Mouse (Mus musculus) ES-Bruce4 (cell line): ENCODE measurements around the gene Dr1.

ENCODE experiments used
- CTCF ChIP-seq: IDR thresholded peaks from one replicate; pipeline ENCODE4 v1.8.1; 2011; ENCODE audit warnings: low read depth, low read length
- POLR2A ChIP-seq: IDR thresholded peaks from one replicate; pipeline ENCODE4 v1.8.1; 2011; ENCODE audit warnings: low read length; ENCODE audit not compliant: insufficient read depth

DNA sequence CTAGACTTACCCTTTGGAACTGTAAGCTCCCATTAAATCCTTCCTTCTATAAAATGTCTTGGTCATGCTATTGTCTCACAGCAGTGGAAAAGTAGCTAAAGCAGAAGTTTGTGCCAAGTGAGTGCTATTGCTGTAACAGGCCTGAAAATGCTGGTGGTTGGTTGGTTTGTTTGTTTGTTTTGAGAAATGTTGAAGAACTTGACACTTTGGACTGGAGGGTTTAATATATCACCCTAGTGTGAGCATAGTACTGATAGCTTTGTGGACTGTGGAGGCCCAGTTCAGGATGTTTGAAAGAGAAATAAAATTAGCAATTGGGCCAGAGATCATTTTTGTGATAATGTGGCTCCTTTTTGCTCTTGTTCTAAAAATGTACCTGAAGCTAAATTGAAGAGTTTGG lies 42.5 kb upstream of the Dr1 start:
- TF ChIP-seq POLR2A (no peak), CTCF (no peak)
